Mouse (Mus musculus) hindbrain, embryonic 11.5 days (tissue): ENCODE results near the gene Sdr39u1. TPM values are rescaled to one million over a fixed set of nuclear protein-coding genes. Genes with fewer than 3 reads are reported as not detected.
A peak's percentile ranks its signal among the peaks of the same experiment; 100 is the strongest.

Experiments
- ATAC-seq: fragments of 200-750 bp; cut with Nextera tagmentation; 2 replicates; pipeline ENCODE4 v1.8.0; 2017; ENCODE audit warnings: mild to moderate bottlenecking, moderate TSS enrichment, moderate library complexity; ENCODE audit not compliant: low FRiP score
- DNase-seq: peaks from one replicate; pipeline ENCODE4 v3.0.0-alpha.2; 2015; ENCODE audit warnings: low spot score
- H3K27ac ChIP-seq: fragments of 300-500 bp; sonication (generic); 2 replicates; pipeline ENCODE4 v1.5.1; 2014; ENCODE audit warnings: mild to moderate bottlenecking, low read depth, low read length
- H3K27me3 ChIP-seq: fragments of 300-500 bp; sonication (generic); 2 replicates; pipeline ENCODE4 v1.6.1; 2014; ENCODE audit warnings: mild to moderate bottlenecking, low read length, moderate library complexity, mixed read lengths; ENCODE audit not compliant: control insufficient read depth, insufficient read depth
- H3K36me3 ChIP-seq: fragments of 300-500 bp; sonication (generic); 2 replicates; pipeline ENCODE4 v1.6.1; 2014; ENCODE audit warnings: mild to moderate bottlenecking, low read length, moderate library complexity, mixed read lengths; ENCODE audit not compliant: control insufficient read depth, insufficient read depth
- H3K4me1 ChIP-seq: fragments of 300-500 bp; sonication (generic); replicated peaks from 2 replicates; pipeline ENCODE4 v1.6.1; 2014; ENCODE audit warnings: low read length, mixed read lengths; ENCODE audit not compliant: control insufficient read depth, insufficient read depth
- H3K4me2 ChIP-seq: fragments of 300-500 bp; sonication (generic); replicated peaks from 2 replicates; pipeline ENCODE4 v1.6.1; 2014; ENCODE audit warnings: mild to moderate bottlenecking, low read depth, low read length
- H3K4me3 ChIP-seq: fragments of 300-500 bp; sonication (generic); 2 replicates; pipeline ENCODE4 v1.5.1; 2014; ENCODE audit warnings: low read depth, low read length
- H3K9ac ChIP-seq: fragments of 300-500 bp; sonication (generic); 2 replicates; pipeline ENCODE4 v1.6.1; 2014; ENCODE audit warnings: low read depth, low read length
- H3K9me3 ChIP-seq: fragments of 300-500 bp; sonication (generic); 2 replicates; pipeline ENCODE4 v1.6.1; 2016; ENCODE audit warnings: low read length; ENCODE audit not compliant: control insufficient read depth
- WGBS: fragments of 180-500 bp; shearing (Covaris S2); extraction: QIAGEN DNeasy Blood & Tissue Kit; methylation state at CpG from one replicate; pipeline ENCODE4 v1.1.7; 2014; 5-methylcytosine and 5-hydroxymethylcytosine counted together
- polyA plus RNA-seq: library from polyadenylated mRNA; unstranded; fragments of >200 nt; fragmentation: Nextera tagmentation; extraction: Ambion mirVana; gene quantifications from 2 replicates; pipeline ENCODE4 v1.2.1, GENCODE M21; 2014

The Sdr39u1 gene
- polyA plus RNA-seq = 39.7 and 41.9 TPM in 2 replicates

GRCm38 (mm10) chr14:55899701-55900413 is at the start of gene Sdr39u1:
Sdr39u1 (minus strand) TSS chr14:55900293.
- Histone ChIP-seq H3K27ac (peak within 1 kb of the TSS; percentile 33; the same call in 1 of the 2 replicates), H3K4me2 (peak within 1 kb of the TSS; percentile 51), H3K4me3 (peak within 1 kb of the TSS; percentile 38), H3K4me1 (0 out of 2 replicates have a peak, but pooled peaks cover 3% of the 10 kb centered on the region), H3K27me3 (no peaks in the 10 kb centered on the region), H3K9ac (peak within 1 kb of the TSS; percentile 74), H3K36me3 (peaks cover 6% of the 10 kb centered on the region), H3K9me3 (no peaks in the 10 kb centered on the region)
- ATAC-seq = peak; percentile 92
- peak; percentile 85 for DNase-seq
- 7% methylated on average over 39 of the region's 39 CpGs for WGBS

- DNase-seq (no peak), ATAC-seq (no peak)
- H3K9ac ChIP-seq = no peak overlapping the region
- no peak overlapping the region for H3K27ac ChIP-seq
- H3K36me3 ChIP-seq = no peaks in the 10 kb centered on the region
- H3K4me3 ChIP-seq = no peak overlapping the region
- no peaks in the 10 kb centered on the region for H3K27me3 ChIP-seq
- H3K4me2 ChIP-seq = no peak overlapping the region
- H3K4me1 ChIP-seq = no peaks in the 10 kb centered on the region
- no peaks in the 10 kb centered on the region for H3K9me3 ChIP-seq
- WGBS = 72% methylated on average over 2 of the region's 2 CpGs
These were observed 46.3 kb upstream of the Sdr39u1 start for GRCm38 (mm10) chr14:55946269-55946969.

GRCm38 (mm10) chr14:55944575-55944974 is 44.5 kb upstream of the Sdr39u1 start, which contains the start of gene Cma1:
Cma1 (minus strand) TSS chr14:55944675.
- H3K4me1 ChIP-seq = no peaks in the 10 kb centered on the region
- no peaks in the 10 kb centered on the region for H3K36me3 ChIP-seq
- no peaks in the 10 kb centered on the region for H3K9me3 ChIP-seq
- no peak within 1 kb of the TSS for H3K9ac ChIP-seq
- H3K4me3 ChIP-seq = no peak within 1 kb of the TSS
- H3K27me3 ChIP-seq = no peaks in the 10 kb centered on the region
- ATAC-seq (no peak), DNase-seq (no peak)
- no peak within 1 kb of the TSS for H3K4me2 ChIP-seq
- no peak within 1 kb of the TSS for H3K27ac ChIP-seq
- 85% methylated on average over 4 of the region's 4 CpGs for WGBS

- no peak for ATAC-seq
- Histone ChIP-seq H3K9ac (no peak overlapping the region), H3K27ac (no peak overlapping the region), H3K4me1 (no peaks in the 10 kb centered on the region), H3K27me3 (no peaks in the 10 kb centered on the region), H3K4me3 (no peak overlapping the region), H3K36me3 (no peaks in the 10 kb centered on the region), H3K4me2 (no peak overlapping the region), H3K9me3 (no peaks in the 10 kb centered on the region)
- DNase-seq = no peak
- 84% methylated on average over 11 of the region's 11 CpGs for WGBS
These were observed 43.5 kb upstream of the Sdr39u1 start for GRCm38 (mm10) chr14:55943601-55944000.

- H3K27ac ChIP-seq = no peak overlapping the region
- H3K27me3 ChIP-seq = no peaks in the 10 kb centered on the region
- H3K9me3 ChIP-seq = no peaks in the 10 kb centered on the region
- H3K9ac ChIP-seq = no peak overlapping the region
- H3K4me3 ChIP-seq = no peak overlapping the region
- H3K4me2 ChIP-seq = no peak overlapping the region
- H3K4me1 ChIP-seq = no peaks in the 10 kb centered on the region
- WGBS = 57% methylated on average over 7 of the region's 7 CpGs
- ATAC-seq (no peak), DNase-seq (peak; percentile 15)
- no peaks in the 10 kb centered on the region for H3K36me3 ChIP-seq
These were observed 40.1 kb upstream of the Sdr39u1 start for GRCm38 (mm10) chr14:55940070-55940800.

- ATAC-seq (no peak), DNase-seq (no peak)
- H3K27ac ChIP-seq = no peak overlapping the region
- no peaks in the 10 kb centered on the region for H3K36me3 ChIP-seq
- H3K4me3 ChIP-seq = no peak overlapping the region
- no peaks in the 10 kb centered on the region for H3K4me1 ChIP-seq
- 61% methylated on average over 7 of the region's 7 CpGs for WGBS
- no peak overlapping the region for H3K9ac ChIP-seq
- H3K27me3 ChIP-seq = no peaks in the 10 kb centered on the region
- H3K9me3 ChIP-seq = no peaks in the 10 kb centered on the region
- no peak overlapping the region for H3K4me2 ChIP-seq
These were observed 33.5 kb upstream of the Sdr39u1 start for GRCm38 (mm10) chr14:55933586-55933985.

GRCm38 (mm10) chr14:55929263-55929997 is 29.3 kb upstream of the Sdr39u1 start:
- H3K9ac ChIP-seq = no peak overlapping the region
- WGBS = 73% methylated on average over 12 of the region's 12 CpGs
- ATAC-seq = no peak

GRCm38 (mm10) chr14:55926847-55927246 is 26.8 kb upstream of the Sdr39u1 start:
- no peak overlapping the region for H3K9ac ChIP-seq
- H3K27me3 ChIP-seq = no peaks in the 10 kb centered on the region
- H3K4me3 ChIP-seq = no peak overlapping the region
- no peaks in the 10 kb centered on the region for H3K36me3 ChIP-seq
- ATAC-seq = no peak
- no peak overlapping the region for H3K27ac ChIP-seq
- no peaks in the 10 kb centered on the region for H3K9me3 ChIP-seq
- H3K4me1 ChIP-seq = no peaks in the 10 kb centered on the region
- no peak for DNase-seq
- H3K4me2 ChIP-seq = no peak overlapping the region
- 81% methylated on average over 4 of the region's 4 CpGs for WGBS

More at GRCm38 (mm10) chr14:55929263-55929997, 29.3 kb upstream of the Sdr39u1 start:
- DNase-seq = no peak
- Histone ChIP-seq H3K4me2 (no peak overlapping the region), H3K27ac (no peak overlapping the region), H3K4me1 (no peaks in the 10 kb centered on the region), H3K27me3 (no peaks in the 10 kb centered on the region), H3K9me3 (no peaks in the 10 kb centered on the region), H3K4me3 (no peak overlapping the region), H3K36me3 (no peaks in the 10 kb centered on the region)
